Mouse (Mus musculus): ENCODE measurements around the gene Smarcb1. TPM values are rescaled to one million over a fixed set of nuclear protein-coding genes. Genes with fewer than 3 reads are reported as not detected.

Smarcb1 gene
- polyA plus RNA-seq, 2 experiments, result 116 to 177 TPM

GRCm38 (mm10) chr10:75852539-75853125 lies 68.8 kb downstream of the Smarcb1 start:
- DNase-seq (ENCODE audit: low spot score), result no peak
- no peak overlapping the region for H3K27ac ChIP-seq (replicated peaks; ENCODE audit: low read depth, low read length)
- no peaks in the 10 kb centered on the region for H3K27me3 ChIP-seq (ENCODE audit: control insufficient read depth, insufficient read depth, low read length)
- H3K4me2 ChIP-seq (replicated peaks; ENCODE audit: low read depth, low read length, severe bottlenecking), result no peak overlapping the region
- no peaks in the 10 kb centered on the region for H3K9me3 ChIP-seq (ENCODE audit: control insufficient read depth, low read length)
- H3K9ac ChIP-seq (ENCODE audit: low read depth, low read length, severe bottlenecking), result no peak overlapping the region
- peaks cover 10% of the 10 kb centered on the region; the same call in 1 of the 2 replicates for H3K4me1 ChIP-seq (ENCODE audit: control insufficient read depth, insufficient read depth, low read length)
- TF ChIP-seq POLR2A (IDR thresholded peaks at IDR 0.05; ENCODE audit: borderline replicate concordance, extremely low read depth, insufficient read depth, insufficient read length), result no peak
- no peak overlapping the region for H3K4me3 ChIP-seq (replicated peaks; ENCODE audit: low read length)
- WGBS, result 89% methylated on average over 12 of the region's 12 CpGs
- no peak for ATAC-seq (ENCODE audit: low FRiP score, low read depth)
- H3K36me3 ChIP-seq (ENCODE audit: control insufficient read depth, insufficient read depth, low read length), result peaks cover 10% of the 10 kb centered on the region

GRCm38 (mm10) chr10:75851681-75852080 lies 69.7 kb downstream of the Smarcb1 start:
- no peak overlapping the region for H3K27ac ChIP-seq (replicated peaks; ENCODE audit: low read depth, low read length)
- H3K9ac ChIP-seq (ENCODE audit: low read depth, low read length, severe bottlenecking), result no peak overlapping the region
- WGBS, result 41% methylated on average over 3 of the region's 3 CpGs
- H3K4me2 ChIP-seq (replicated peaks; ENCODE audit: low read depth, low read length, severe bottlenecking), result no peak overlapping the region
- peaks cover 2% of the 10 kb centered on the region; the same call in 1 of the 2 replicates for H3K36me3 ChIP-seq (ENCODE audit: control insufficient read depth, insufficient read depth, low read length)
- H3K4me1 ChIP-seq (ENCODE audit: control insufficient read depth, insufficient read depth, low read length), result peaks cover 10% of the 10 kb centered on the region; the same call in 1 of the 2 replicates
- ATAC-seq (ENCODE audit: low FRiP score, low read depth) (no peak), DNase-seq (ENCODE audit: low spot score) (no peak)
- no peak overlapping the region for H3K4me3 ChIP-seq (replicated peaks; ENCODE audit: low read length)
- H3K27me3 ChIP-seq (ENCODE audit: control insufficient read depth, insufficient read depth, low read length), result no peaks in the 10 kb centered on the region
- no peaks in the 10 kb centered on the region for H3K9me3 ChIP-seq (ENCODE audit: control insufficient read depth, low read length)
- TF ChIP-seq POLR2A (IDR thresholded peaks at IDR 0.05; ENCODE audit: borderline replicate concordance, extremely low read depth, insufficient read depth, insufficient read length), result no peak

- Histone ChIP-seq H3K4me3 (replicated peaks; ENCODE audit: low read length) (no peak overlapping the region), H3K9me3 (ENCODE audit: control insufficient read depth, low read length) (no peaks in the 10 kb centered on the region), H3K27ac (replicated peaks; ENCODE audit: low read depth, low read length) (no peak overlapping the region), H3K4me1 (ENCODE audit: control insufficient read depth, insufficient read depth, low read length) (peaks cover 10% of the 10 kb centered on the region; the same call in 1 of the 2 replicates), H3K36me3 (ENCODE audit: control insufficient read depth, insufficient read depth, low read length) (no peaks in the 10 kb centered on the region), H3K9ac (ENCODE audit: low read depth, low read length, severe bottlenecking) (no peak overlapping the region), H3K27me3 (ENCODE audit: control insufficient read depth, insufficient read depth, low read length) (no peaks in the 10 kb centered on the region), H3K4me2 (replicated peaks; ENCODE audit: low read depth, low read length, severe bottlenecking) (no peak overlapping the region)
- ATAC-seq (ENCODE audit: low FRiP score, low read depth) (no peak), DNase-seq (ENCODE audit: low spot score) (no peak)
- 8% methylated on average over 6 of the region's 6 CpGs for WGBS
- no peak for TF ChIP-seq POLR2A (IDR thresholded peaks at IDR 0.05; ENCODE audit: borderline replicate concordance, extremely low read depth, insufficient read depth, insufficient read length)
These were observed 70.3 kb downstream of the Smarcb1 start for GRCm38 (mm10) chr10:75851076-75851475.

GRCm38 (mm10) chr10:75848382-75848781 lies 73.0 kb downstream of the Smarcb1 start:
- Histone ChIP-seq H3K4me3 (replicated peaks; ENCODE audit: low read length) (no peak overlapping the region), H3K9ac (ENCODE audit: low read depth, low read length, severe bottlenecking) (no peak overlapping the region), H3K4me2 (replicated peaks; ENCODE audit: low read depth, low read length, severe bottlenecking) (no peak overlapping the region), H3K27me3 (ENCODE audit: control insufficient read depth, insufficient read depth, low read length) (no peaks in the 10 kb centered on the region), H3K27ac (replicated peaks; ENCODE audit: low read depth, low read length) (no peak overlapping the region), H3K4me1 (ENCODE audit: control insufficient read depth, insufficient read depth, low read length) (peaks cover 10% of the 10 kb centered on the region; the same call in 1 of the 2 replicates), H3K9me3 (ENCODE audit: control insufficient read depth, low read length) (no peaks in the 10 kb centered on the region), H3K36me3 (ENCODE audit: control insufficient read depth, insufficient read depth, low read length) (no peaks in the 10 kb centered on the region)
- TF ChIP-seq POLR2A (IDR thresholded peaks at IDR 0.05; ENCODE audit: borderline replicate concordance, extremely low read depth, insufficient read depth, insufficient read length), result no peak
- DNase-seq (ENCODE audit: low spot score) (no peak), ATAC-seq (ENCODE audit: low FRiP score, low read depth) (no peak)
- 28% methylated on average over 3 of the region's 3 CpGs for WGBS

Other genes with a start within 250 kb of the Smarcb1 start
- gene Cabin1, start 157.3 kb downstream of the Smarcb1 start, polyA plus RNA-seq (2012; rRNA removed), result 42.6 and 51.6 TPM in 2 replicates
- gene Cabin1, start 157.3 kb downstream of the Smarcb1 start, polyA plus RNA-seq (2014; fragmentation: Nextera tagmentation; extraction: Ambion mirVana), result 32.3 and 33.4 TPM in 2 replicates
- gene Ddt, start 148.2 kb downstream of the Smarcb1 start, polyA plus RNA-seq (2012; rRNA removed), result 53.7 and 74.9 TPM in 2 replicates
- gene Ddt, start 148.2 kb downstream of the Smarcb1 start, polyA plus RNA-seq (2014; fragmentation: Nextera tagmentation; extraction: Ambion mirVana), result 70.3 and 78.2 TPM in 2 replicates
- 0.38 and 0.49 TPM in 2 replicates for gene Gm20441, start 140.7 kb downstream of the Smarcb1 start, polyA plus RNA-seq (2012; rRNA removed)
- 1.0 TPM in 1 of 2 replicates, not detected in the other for gene Gm20441, start 140.7 kb downstream of the Smarcb1 start, polyA plus RNA-seq (2014; fragmentation: Nextera tagmentation; extraction: Ambion mirVana)
- 24.0 and 26.3 TPM in 2 replicates for gene Gstt3, start 140.2 kb downstream of the Smarcb1 start, polyA plus RNA-seq (2012; rRNA removed)
- 34.5 and 38.5 TPM in 2 replicates for gene Gstt3, start 140.2 kb downstream of the Smarcb1 start, polyA plus RNA-seq (2014; fragmentation: Nextera tagmentation; extraction: Ambion mirVana)
- 27.0 and 30.0 TPM in 2 replicates for gene Gstt1, start 123.0 kb downstream of the Smarcb1 start, polyA plus RNA-seq (2012; rRNA removed)
- 22.3 and 25.7 TPM in 2 replicates for gene Gstt1, start 123.0 kb downstream of the Smarcb1 start, polyA plus RNA-seq (2014; fragmentation: Nextera tagmentation; extraction: Ambion mirVana)
- gene Gstt4, start 99.1 kb downstream of the Smarcb1 start, polyA plus RNA-seq (2012; rRNA removed), result 0.08 TPM in 1 of 2 replicates, not detected in the other
- not detected in 2 replicates for gene Gstt4, start 99.1 kb downstream of the Smarcb1 start, polyA plus RNA-seq (2014; fragmentation: Nextera tagmentation; extraction: Ambion mirVana)
- 24.8 and 28.7 TPM in 2 replicates for gene Gstt2, start 84.2 kb downstream of the Smarcb1 start, polyA plus RNA-seq (2012; rRNA removed)
- gene Gstt2, start 84.2 kb downstream of the Smarcb1 start, polyA plus RNA-seq (2014; fragmentation: Nextera tagmentation; extraction: Ambion mirVana), result 12.3 and 17.5 TPM in 2 replicates
- gene Mif, start 61.4 kb downstream of the Smarcb1 start, polyA plus RNA-seq (2012; rRNA removed), result 1,684 and 2,799 TPM in 2 replicates
- gene Mif, start 61.4 kb downstream of the Smarcb1 start, polyA plus RNA-seq (2014; fragmentation: Nextera tagmentation; extraction: Ambion mirVana), result 1,598 and 1,615 TPM in 2 replicates
- gene Derl3, start 28.2 kb downstream of the Smarcb1 start, polyA plus RNA-seq (2012; rRNA removed), result 6.7 and 9.0 TPM in 2 replicates
- 2.2 and 3.0 TPM in 2 replicates for gene Derl3, start 28.2 kb downstream of the Smarcb1 start, polyA plus RNA-seq (2014; fragmentation: Nextera tagmentation; extraction: Ambion mirVana)
- 11.7 and 13.6 TPM in 2 replicates for gene Chchd10, start 11.5 kb upstream of the Smarcb1 start, polyA plus RNA-seq (2012; rRNA removed)
- gene Chchd10, start 11.5 kb upstream of the Smarcb1 start, polyA plus RNA-seq (2014; fragmentation: Nextera tagmentation; extraction: Ambion mirVana), result 16.2 and 24.8 TPM in 2 replicates
- 240 and 307 TPM in 2 replicates for gene Mmp11, start 14.9 kb upstream of the Smarcb1 start, polyA plus RNA-seq (2012; rRNA removed)
- gene Mmp11, start 14.9 kb upstream of the Smarcb1 start, polyA plus RNA-seq (2014; fragmentation: Nextera tagmentation; extraction: Ambion mirVana), result 213 and 279 TPM in 2 replicates
- 0.16 TPM in 1 of 2 replicates, not detected in the other for gene Gm867, start 19.1 kb upstream of the Smarcb1 start, polyA plus RNA-seq (2012; rRNA removed)
- 0.33 TPM in 1 of 2 replicates, not detected in the other for gene Gm867, start 19.1 kb upstream of the Smarcb1 start, polyA plus RNA-seq (2014; fragmentation: Nextera tagmentation; extraction: Ambion mirVana)
- gene Vpreb3, start 21.4 kb upstream of the Smarcb1 start, polyA plus RNA-seq (2012; rRNA removed), result 0.15 and 0.22 TPM in 2 replicates
- 0.35 and 0.76 TPM in 2 replicates for gene Vpreb3, start 21.4 kb upstream of the Smarcb1 start, polyA plus RNA-seq (2014; fragmentation: Nextera tagmentation; extraction: Ambion mirVana)
- gene Gm5134, start 32.9 kb upstream of the Smarcb1 start, polyA plus RNA-seq (2012; rRNA removed), result 0.04 and 0.09 TPM in 2 replicates
- gene Gm5134, start 32.9 kb upstream of the Smarcb1 start, polyA plus RNA-seq (2014; fragmentation: Nextera tagmentation; extraction: Ambion mirVana), result 0.10 TPM in 1 of 2 replicates, not detected in the other
- gene Zfp280b, start 111.0 kb upstream of the Smarcb1 start, polyA plus RNA-seq (2012; rRNA removed), result 13.7 and 15.5 TPM in 2 replicates
- gene Zfp280b, start 111.0 kb upstream of the Smarcb1 start, polyA plus RNA-seq (2014; fragmentation: Nextera tagmentation; extraction: Ambion mirVana), result 19.6 and 20.6 TPM in 2 replicates
- not detected in 2 replicates for gene Slc5a4b, start 189.3 kb upstream of the Smarcb1 start, polyA plus RNA-seq (2012; rRNA removed)
- gene Slc5a4b, start 189.3 kb upstream of the Smarcb1 start, polyA plus RNA-seq (2014; fragmentation: Nextera tagmentation; extraction: Ambion mirVana), result not detected in 2 replicates
- gene Slc5a4a, start 225.8 kb upstream of the Smarcb1 start, polyA plus RNA-seq (2012; rRNA removed), result 0.03 TPM in 1 of 2 replicates, not detected in the other
- gene Slc5a4a, start 225.8 kb upstream of the Smarcb1 start, polyA plus RNA-seq (2014; fragmentation: Nextera tagmentation; extraction: Ambion mirVana), result not detected in 2 replicates